Mouse (Mus musculus): ENCODE results near the gene B3galt4. TPM values are rescaled to one million over a fixed set of nuclear protein-coding genes. Genes with fewer than 3 reads are reported as not detected.
A peak's percentile ranks its signal among the peaks of the same experiment; 100 is the strongest.
"Not testable (repeated sequence)": the region's sequence is repeated elsewhere in the genome, so short reads cannot be mapped to it uniquely, and the experiment has no call there.

The B3galt4 gene
- total and polyA plus RNA-seq, 3 experiments: 2.2 to 2.9 TPM; not detected in 1

- TF ChIP-seq RAD21 (IDR thresholded peaks at IDR 0.05; ENCODE audit: low read depth, low read length) (no peak), SMC3 (IDR thresholded peaks at IDR 0.05; ENCODE audit: low read depth, low read length) (peak; percentile 47), POLR2AphosphoS2 (IDR thresholded peaks at IDR 0.05; ENCODE audit: low read length) (peak; percentile 100), MEF2A (IDR thresholded peaks at IDR 0.05; ENCODE audit: extremely low read depth, insufficient replicate concordance, low read depth, low read length, poor library complexity, severe bottlenecking) (no peak), ZMIZ1 (IDR thresholded peaks at IDR 0.05; ENCODE audit: low read depth, low read length) (peak; percentile 97)
Measured at GRCm38 (mm10) chr17:33951021-33951946, at the start of gene B3galt4 (continued).

- peak overlapping the region; percentile 65 to 83 for H3K4me3 ChIP-seq (ENCODE audit: control insufficient read depth in 1 of 2, insufficient read depth in 1 of 2, low read depth in 2 of 2, low read length in 2 of 2)
- DNase-seq (ENCODE audit: low read depth, low spot score); H3K9me3 ChIP-seq (replicated peaks; ENCODE audit: insufficient read depth, low read length); H3K27me3 ChIP-seq (ENCODE audit: control insufficient read depth in 1 of 2, insufficient read depth in 2 of 2, low read length in 2 of 2); H3K79me2 ChIP-seq (ENCODE audit: control insufficient read depth, insufficient read depth, low read length, poor library complexity); H3K36me3 ChIP-seq (ENCODE audit: control insufficient read depth in 1 of 2, insufficient read depth in 2 of 2, low read length in 2 of 2); H3K4me1 ChIP-seq (ENCODE audit: control insufficient read depth in 1 of 2, insufficient read depth in 2 of 2, low read length in 2 of 2): not testable (repeated sequence)
- H3K27ac ChIP-seq (ENCODE audit: control insufficient read depth, low read depth, low read length): peak overlapping the region; percentile 41
- H3K9ac ChIP-seq (ENCODE audit: control insufficient read depth, low read depth, low read length, poor library complexity, severe bottlenecking): peak overlapping the region; percentile 84
Measured at GRCm38 (mm10) chr17:34000796-34001195, 49.5 kb upstream of the B3galt4 start.

GRCm38 (mm10) chr17:34000150-34000537 is 48.9 kb upstream of the B3galt4 start, which contains the start of gene H2-K1:
Gene H2-K1 (minus strand): TSS chr17:34000347.
- DNase-seq (ENCODE audit: low read depth, low spot score): peak; percentile 96
- Histone ChIP-seq H3K27ac (ENCODE audit: control insufficient read depth, low read depth, low read length) (peak within 1 kb of the TSS; percentile 41), H3K4me3 (ENCODE audit: control insufficient read depth in 1 of 2, insufficient read depth in 1 of 2, low read depth in 2 of 2, low read length in 2 of 2) (peak within 1 kb of the TSS; percentile 81 to 83), H3K79me2 (ENCODE audit: control insufficient read depth, insufficient read depth, low read length, poor library complexity) (peaks cover 2% of the 10 kb centered on the region), H3K36me3 (ENCODE audit: control insufficient read depth in 1 of 2, insufficient read depth in 2 of 2, low read length in 2 of 2) (no peaks in the 10 kb centered on the region), H3K9ac (ENCODE audit: control insufficient read depth, low read depth, low read length, poor library complexity, severe bottlenecking) (peak within 1 kb of the TSS; percentile 84), H3K9me3 (replicated peaks; ENCODE audit: insufficient read depth, low read length) (no peaks in the 10 kb centered on the region), H3K27me3 (ENCODE audit: control insufficient read depth in 1 of 2, insufficient read depth in 2 of 2, low read length in 2 of 2) (no peaks in the 10 kb centered on the region), H3K4me1 (ENCODE audit: control insufficient read depth in 1 of 2, insufficient read depth in 2 of 2, low read length in 2 of 2) (no peaks in the 10 kb centered on the region)
- peak; percentile 68 to 75; a peak in 2 of 4 replicates for TF ChIP-seq POLR2A (IDR thresholded peaks at IDR 0.05; ENCODE audit: control insufficient read depth in 1 of 2, insufficient read depth in 1 of 2, low read depth in 1 of 2, low read length in 2 of 2, poor library complexity in 1 of 2)
- TF ChIP-seq USF2 (IDR thresholded peaks at IDR 0.05; ENCODE audit: borderline replicate concordance in 1 of 2, insufficient read depth in 1 of 2, low read depth in 1 of 2, low read length in 2 of 2): no peak
- TF ChIP-seq ELF1 (IDR thresholded peaks at IDR 0.05; ENCODE audit: low read depth, low read length): no peak
- TF ChIP-seq ETS1 (IDR thresholded peaks at IDR 0.05; ENCODE audit: low read depth, low read length): peak; percentile 20; the same call in 1 of the 2 replicates
- TF ChIP-seq ZMIZ1 (IDR thresholded peaks at IDR 0.05; ENCODE audit: low read depth, low read length): no peak
- TF ChIP-seq POLR2AphosphoS5 (IDR thresholded peaks at IDR 0.05; ENCODE audit: borderline replicate concordance, low read depth, low read length): no peak
- peak; percentile 69 for TF ChIP-seq NELFE (IDR thresholded peaks at IDR 0.05; ENCODE audit: low read depth, low read length)
- TF ChIP-seq ZKSCAN1 (IDR thresholded peaks at IDR 0.05; ENCODE audit: low read depth, low read length): no peak
- TF ChIP-seq RAD21 (IDR thresholded peaks at IDR 0.05; ENCODE audit: low read depth, low read length): no peak
- TF ChIP-seq CHD2 (IDR thresholded peaks at IDR 0.05; ENCODE audit: low read length): peak; percentile 85
- TF ChIP-seq BHLHE40 (IDR thresholded peaks at IDR 0.05; ENCODE audit: borderline replicate concordance, low read depth, low read length): no peak
- no peak for TF ChIP-seq TAL1 (IDR thresholded peaks at IDR 0.05; ENCODE audit: low read length)
- TF ChIP-seq POLR2AphosphoS2 (IDR thresholded peaks at IDR 0.05; ENCODE audit: low read length): no peak
- no peak for TF ChIP-seq HCFC1 (IDR thresholded peaks at IDR 0.05; ENCODE audit: low read depth, low read length)
- peak; percentile 88 for TF ChIP-seq TBP (IDR thresholded peaks at IDR 0.05; ENCODE audit: low read depth, low read length)
